Mouse (Mus musculus): ENCODE results near the gene Dnase2b. TPM values are rescaled to one million over a fixed set of nuclear protein-coding genes. Genes with fewer than 3 reads are reported as not detected.

Gene Dnase2b
- total RNA-seq, 1 experiment from 2014 or later = 0.48 TPM

Other genes starting within 250 kb of the Dnase2b start
- 1.3 to 10.4 TPM (median 2.9 TPM) in 3 replicates for gene Ssx2ip, start 211.0 kb downstream of the Dnase2b start, total RNA-seq (2017)
- 23.6 to 29.4 TPM (median 24.0 TPM) in 3 replicates for gene Ctbs, start 165.8 kb downstream of the Dnase2b start, total RNA-seq (2017)
- 10.4 to 19.9 TPM (median 16.8 TPM) in 3 replicates for gene Spata1, start 115.8 kb downstream of the Dnase2b start, total RNA-seq (2017)
- 101 to 231 TPM (median 211 TPM) in 3 replicates for gene Gng5, start 115.8 kb downstream of the Dnase2b start, total RNA-seq (2017)
- gene Rpf1, start 94.2 kb downstream of the Dnase2b start, total RNA-seq (2017) = 86.9 to 101 TPM (median 94.6 TPM) in 3 replicates
- 0.64 TPM in 1 of 3 replicates, not detected in the others for gene Uox, start 45.2 kb downstream of the Dnase2b start, total RNA-seq (2017)
- gene 4930503B20Rik, start 35.7 kb upstream of the Dnase2b start, total RNA-seq (2017) = 0.19 to 1.6 TPM in 2 of 3 replicates, not detected in the other
- 0.86 to 3.6 TPM (median 2.4 TPM) in 3 replicates for gene Samd13, start 70.0 kb upstream of the Dnase2b start, total RNA-seq (2017)
- 91.4 to 161 TPM (median 99.1 TPM) in 3 replicates for gene Prkacb, start 197.4 kb upstream of the Dnase2b start, total RNA-seq (2017)
- 0.19 TPM in 1 of 3 replicates, not detected in the others for gene Ttll7, start 236.8 kb upstream of the Dnase2b start, total RNA-seq (2017)